Mouse (Mus musculus): ENCODE results near the gene Hba-x.

- no peak for TF ChIP-seq CTCF (IDR thresholded peaks at IDR 0.05; ENCODE audit: low read depth)
- no peak for TF ChIP-seq EP300 (optimal IDR thresholded peaks at IDR 0.05)
These were observed 48.6 kb upstream of the Hba-x start for GRCm38 (mm10) chr11:32227555-32227954.
